Mouse (Mus musculus) spleen, adult 2 months (tissue): ENCODE measurements around the gene Nol12. TPM values are rescaled to one million over a fixed set of nuclear protein-coding genes. Genes with fewer than 3 reads are reported as not detected.
A peak's percentile ranks its signal among the peaks of the same experiment; 100 is the strongest.

Experiments used
- DNase-seq, 2 experiments: peaks; one replicate each; pipeline versions ENCODE4 v3.0.0 to v3.0.0-alpha.2; 2012 to 2021; ENCODE audit warnings: low spot score in 2 of 2, low read depth in 1 of 2
- H3K27ac ChIP-seq: fragments of 200-500 bp; 2 replicates; pipeline ENCODE4 v1.5.1; 2012; ENCODE audit warnings: low read length, inconsistent platforms; ENCODE audit not compliant: insufficient read depth
- H3K27me3 ChIP-seq: fragments of 200-500 bp; 2 replicates; pipeline ENCODE4 v1.6.1; 2012; ENCODE audit warnings: mild to moderate bottlenecking, moderate library complexity, low read length, inconsistent platforms; ENCODE audit not compliant: control insufficient read depth, insufficient read depth
- H3K36me3 ChIP-seq: fragments of 200-500 bp; 2 replicates; pipeline ENCODE4 v1.6.1; 2012; ENCODE audit warnings: mild to moderate bottlenecking, low read length, inconsistent platforms; ENCODE audit not compliant: control insufficient read depth, insufficient read depth
- H3K4me1 ChIP-seq: fragments of 200-500 bp; 2 replicates; pipeline ENCODE4 v1.6.1; 2011; ENCODE audit warnings: inconsistent platforms; ENCODE audit not compliant: control insufficient read depth, insufficient read depth, insufficient read length
- H3K4me3 ChIP-seq: fragments of 200-500 bp; 2 replicates; pipeline ENCODE4 v1.5.1; 2011; ENCODE audit warnings: mild to moderate bottlenecking, inconsistent platforms; ENCODE audit not compliant: insufficient read depth, insufficient read length; ENCODE audit errors: extremely low read depth
- CTCF ChIP-seq: fragments of 200-500 bp; IDR thresholded peaks from 2 replicates; pipeline ENCODE4 v1.5.1; 2011; ENCODE audit warnings: mild to moderate bottlenecking, inconsistent platforms; ENCODE audit not compliant: insufficient read depth, insufficient read length, insufficient replicate concordance; ENCODE audit errors: extremely low read depth
- POLR2A ChIP-seq: fragments of 200-500 bp; IDR thresholded peaks from 2 replicates; pipeline ENCODE4 v1.6.1; 2011; ENCODE audit warnings: low read depth, low read length, inconsistent platforms
- WGBS: fragments of 180-500 bp; shearing (Covaris S2); methylation state at CpG from one replicate; pipeline ENCODE4 v1.1.7; 2018; 5-methylcytosine and 5-hydroxymethylcytosine counted together
- polyA plus RNA-seq: library from polyadenylated mRNA; depleted of rRNA; stranded (reverse); fragments of >200 nt; gene quantifications from 2 replicates; pipeline ENCODE4 v1.2.3, GENCODE M21; 2012

Gene Nol12
- polyA plus RNA-seq, 1 experiment: 14.2 TPM

DNA sequence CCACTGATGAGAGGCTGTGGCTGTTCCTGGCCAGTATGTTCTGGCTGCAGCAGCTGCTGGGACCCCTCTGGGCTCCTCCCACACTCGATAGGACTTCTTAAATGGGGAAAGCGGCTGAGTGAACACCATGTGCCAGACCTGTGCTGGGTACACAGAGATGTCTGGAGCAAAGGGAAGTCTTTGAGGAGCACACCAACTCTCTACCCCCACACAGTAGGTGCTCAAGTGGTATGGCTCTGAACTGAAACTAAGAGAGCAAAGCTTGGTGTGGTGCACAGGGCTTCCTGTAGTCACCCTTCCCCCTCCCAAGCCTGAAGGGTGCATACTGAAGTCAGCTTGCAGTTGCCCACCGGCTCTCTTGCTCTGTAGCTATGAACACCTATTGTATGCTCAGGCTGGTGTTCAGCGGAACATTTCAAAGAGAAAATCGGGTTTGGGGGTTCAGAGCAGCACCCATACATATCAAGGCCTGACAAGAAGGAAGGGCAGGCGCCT, 36.2 kb upstream of the Nol12 start:
- 9% methylated on average over 6 of the region's 6 CpGs for WGBS
- peaks cover 6% of the 10 kb centered on the region; the same call in 1 of the 2 replicates for H3K36me3 ChIP-seq
- peak overlapping the region; percentile 89 for H3K4me3 ChIP-seq
- H3K4me1 ChIP-seq: peaks cover 44% of the 10 kb centered on the region
- no peak for TF ChIP-seq POLR2A
- TF ChIP-seq CTCF: no peak
- H3K27ac ChIP-seq: peak overlapping the region; percentile 85
- DNase-seq: no peak
- H3K27me3 ChIP-seq: no peaks in the 10 kb centered on the region

DNA sequence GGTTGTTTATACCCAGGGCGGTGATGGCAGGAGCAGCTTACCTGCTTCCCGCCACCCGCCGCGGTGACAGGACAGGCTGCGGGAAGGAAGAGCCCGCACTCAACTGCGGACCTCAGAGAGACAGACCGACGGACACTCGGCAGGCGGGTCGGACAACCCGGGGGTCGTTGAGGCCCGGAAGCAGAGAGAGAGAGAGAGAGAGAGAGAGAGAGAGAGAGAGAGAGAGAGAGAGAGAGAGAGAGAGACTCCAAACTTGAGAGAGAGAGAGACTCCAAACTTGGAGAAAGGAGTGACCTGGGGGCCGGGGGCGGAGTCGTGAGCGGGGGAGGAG, 35.4 kb upstream of the Nol12 start, which contains the start of gene Gm49510:
Gm49510 (plus strand) TSS at position 259 of the 331 bp plus-strand sequence.
- WGBS: 3% methylated on average over 18 of the region's 20 CpGs
- Histone ChIP-seq H3K36me3 (peaks cover 6% of the 10 kb centered on the region; the same call in 1 of the 2 replicates), H3K4me1 (peaks cover 38% of the 10 kb centered on the region)

DNA sequence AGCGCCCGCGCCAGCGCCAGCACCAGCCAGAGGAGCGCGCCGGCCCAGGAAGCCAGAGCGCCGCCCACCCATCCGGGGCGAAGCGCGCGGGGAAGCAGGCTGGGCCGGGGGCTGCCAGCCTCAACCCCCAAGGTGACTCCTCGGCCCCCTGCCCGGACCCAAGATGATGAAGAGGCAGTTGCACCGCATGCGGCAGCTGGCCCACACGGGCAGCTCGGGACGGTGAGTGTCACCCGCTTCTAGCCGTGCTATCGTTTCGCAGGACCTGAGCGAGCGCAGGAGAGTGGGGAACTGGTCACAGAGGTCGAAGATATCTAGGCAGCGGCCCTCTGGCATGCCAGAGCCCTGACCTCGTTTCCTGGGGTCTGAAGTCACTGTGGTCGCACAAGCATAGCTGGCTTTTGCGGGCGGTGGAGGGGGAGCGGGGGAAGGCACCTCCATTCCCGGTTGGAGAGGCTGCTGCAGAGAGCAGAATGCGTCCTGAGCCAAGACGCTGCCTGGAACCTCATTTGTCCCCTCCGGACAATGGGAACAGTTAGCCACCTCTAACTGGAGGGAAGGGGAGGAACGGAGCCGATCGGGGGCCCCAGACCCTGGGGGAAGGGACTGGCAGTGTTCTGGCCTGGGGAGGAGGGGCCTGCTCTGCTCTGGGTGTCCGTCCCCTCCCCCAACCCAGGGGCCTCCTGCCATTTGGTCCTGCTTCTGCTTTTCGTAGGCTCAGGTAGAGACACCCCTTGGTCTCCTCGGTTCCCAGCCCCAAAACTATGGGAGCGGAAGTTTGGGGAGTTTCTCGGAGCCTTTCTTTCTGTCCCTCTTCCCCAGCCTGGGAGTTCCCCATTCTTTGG, 34.8 kb upstream of the Nol12 start, which contains the start of gene Sh3bp1:
Sh3bp1 (plus strand) TSS at position 29 of the 845 bp plus-strand sequence.
- Histone ChIP-seq H3K27me3 (no peaks in the 10 kb centered on the region), H3K4me3 (peak within 1 kb of the TSS; percentile 89), H3K27ac (peak within 1 kb of the TSS; percentile 85), H3K36me3 (peaks cover 9% of the 10 kb centered on the region; the same call in 1 of the 2 replicates), H3K4me1 (peaks cover 32% of the 10 kb centered on the region)
- 1% methylated on average over 47 of the region's 47 CpGs for WGBS
- TF ChIP-seq POLR2A (peak; percentile 31), CTCF (no peak)
- peak in 1 of 2 experiments; percentile 72 for DNase-seq

More for the DNA sequence above, 35.4 kb upstream of the Nol12 start, which contains the start of gene Gm49510:
- no peaks in the 10 kb centered on the region for H3K27me3 ChIP-seq
- H3K27ac ChIP-seq: peak within 1 kb of the TSS; percentile 85
- DNase-seq: no peak
- peak within 1 kb of the TSS; percentile 89 for H3K4me3 ChIP-seq
- no peak for TF ChIP-seq POLR2A
- TF ChIP-seq CTCF: no peak

DNA sequence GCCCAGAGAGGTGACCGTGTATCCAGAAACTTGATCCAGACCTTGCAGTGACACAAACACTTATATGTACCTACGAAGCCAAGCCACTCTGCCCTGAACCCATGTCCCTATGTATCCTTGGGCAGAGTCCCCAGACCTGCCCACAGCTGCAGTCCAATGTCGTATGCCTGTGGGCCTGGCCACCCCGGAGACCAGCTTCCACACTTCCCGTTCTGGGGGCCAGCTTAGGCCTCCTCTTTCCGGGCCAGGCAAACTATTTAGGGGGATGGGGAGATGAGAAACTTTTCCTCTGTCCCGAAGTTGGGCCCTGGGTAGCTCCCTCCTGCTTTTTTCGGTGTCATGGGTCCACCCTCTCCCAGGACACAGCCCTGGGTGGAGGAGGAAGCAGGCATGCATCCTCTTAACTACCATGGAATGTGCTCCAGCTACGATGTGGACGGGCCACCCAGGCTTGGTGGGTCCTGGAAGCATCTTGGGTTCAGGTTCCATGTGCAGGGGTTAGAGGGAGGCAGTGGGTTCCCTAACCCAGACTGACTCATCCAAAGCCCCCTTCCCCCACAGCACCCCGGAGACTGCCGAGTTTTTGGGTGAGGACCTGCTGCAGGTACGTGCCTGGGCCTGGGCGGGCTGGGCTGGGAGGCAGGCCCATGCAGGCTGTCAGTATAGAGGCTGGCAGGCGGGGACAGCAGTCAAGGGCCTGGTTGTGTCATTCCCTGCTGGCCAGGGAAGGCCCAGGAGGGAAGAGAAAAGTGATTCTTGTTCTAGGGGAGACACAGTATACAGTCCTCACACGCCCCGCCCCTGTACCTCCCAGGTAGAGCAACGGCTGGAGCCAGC, 33.9 kb upstream of the Nol12 start:
- peaks cover 24% of the 10 kb centered on the region; the same call in 1 of the 2 replicates for H3K4me1 ChIP-seq
- H3K27ac ChIP-seq: peak overlapping the region; percentile 85
- WGBS: 34% methylated on average over 18 of the region's 18 CpGs
- peak overlapping the region; percentile 89 for H3K4me3 ChIP-seq
- H3K36me3 ChIP-seq: peaks cover 15% of the 10 kb centered on the region
- no peak for DNase-seq
- TF ChIP-seq CTCF (no peak), POLR2A (no peak)
- H3K27me3 ChIP-seq: no peaks in the 10 kb centered on the region

DNA sequence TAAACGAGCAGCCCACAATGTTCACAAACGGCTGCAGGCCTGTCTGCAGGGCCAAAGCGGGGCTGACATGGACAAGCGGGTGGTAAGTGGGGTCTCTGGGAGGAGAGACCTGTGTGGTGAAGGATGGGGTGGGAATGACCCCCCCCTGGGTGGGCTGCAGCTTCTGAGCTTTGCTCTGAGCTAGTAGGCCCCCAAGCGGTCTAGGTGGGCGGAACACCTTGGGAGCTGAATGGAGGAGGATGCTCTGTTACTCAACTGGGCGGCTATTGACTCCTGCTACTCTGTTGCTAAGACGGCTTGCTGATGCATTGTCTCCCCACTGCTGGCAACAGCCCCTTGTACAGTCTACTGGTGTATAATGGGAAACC, 33.3 kb upstream of the Nol12 start:
- H3K27me3 ChIP-seq: no peaks in the 10 kb centered on the region
- no peak for DNase-seq
- no peak for TF ChIP-seq CTCF
- TF ChIP-seq POLR2A: no peak
- peak overlapping the region; percentile 89; the same call in 1 of the 2 replicates for H3K4me3 ChIP-seq
- peaks cover 18% of the 10 kb centered on the region; the same call in 1 of the 2 replicates for H3K4me1 ChIP-seq
- peaks cover 19% of the 10 kb centered on the region for H3K36me3 ChIP-seq
- 0 out of 2 replicates have a peak overlapping the region, but pooled peaks have one; percentile 85 for H3K27ac ChIP-seq
- WGBS: 75% methylated on average over 8 of the region's 8 CpGs

DNA sequence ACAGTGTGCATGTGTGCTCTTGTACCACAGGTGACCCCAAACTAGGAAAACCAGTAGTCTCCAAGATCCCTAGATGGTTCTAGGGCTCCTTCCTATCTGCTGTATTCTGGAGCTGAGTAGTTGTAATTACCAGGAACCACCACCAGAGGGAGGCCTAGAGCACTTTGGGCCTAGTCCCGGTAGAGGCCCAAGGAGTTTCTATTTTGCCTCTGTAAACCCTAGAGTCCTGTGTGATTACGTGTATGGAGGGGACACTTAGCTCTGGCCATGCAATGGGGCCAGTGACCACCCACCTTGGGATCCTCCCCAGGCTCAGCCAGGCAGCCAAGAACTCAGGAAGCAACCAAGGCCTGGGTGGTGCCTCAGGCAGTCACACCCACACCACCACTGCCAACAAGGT, 31.5 kb upstream of the Nol12 start:
- peak; percentile 66 to 79 for DNase-seq
- WGBS: 2% methylated on average over 2 of the region's 2 CpGs

More for the DNA sequence above, 31.5 kb upstream of the Nol12 start:
- Histone ChIP-seq H3K36me3 (peaks cover 33% of the 10 kb centered on the region), H3K4me3 (no peak overlapping the region), H3K27me3 (no peaks in the 10 kb centered on the region), H3K27ac (no peak overlapping the region), H3K4me1 (peaks cover 12% of the 10 kb centered on the region; the same call in 1 of the 2 replicates)
- TF ChIP-seq POLR2A (no peak), CTCF (peak; percentile 66; the same call in 1 of the 2 replicates)
